Mouse (Mus musculus) urinary bladder, adult 18-20 months (tissue): ENCODE results near the gene Irf3.
A peak's percentile ranks its signal among the peaks of the same experiment; 100 is the strongest.

ENCODE experiments used
- DNase-seq, 2 experiments: peaks; one replicate each; pipeline ENCODE4 v3.0.0; 2022; ENCODE audit warnings: low spot score in 2 of 2, mixed read lengths in 2 of 2

Irf3 gene

GRCm38 (mm10) chr7:44974383-44975116 is 22.9 kb upstream of the Irf3 start, which contains the start of gene Cpt1c:
Gene Cpt1c (minus strand): TSS chr7:44974851.
- DNase-seq, result peak; percentile 42 to 62

DNA sequence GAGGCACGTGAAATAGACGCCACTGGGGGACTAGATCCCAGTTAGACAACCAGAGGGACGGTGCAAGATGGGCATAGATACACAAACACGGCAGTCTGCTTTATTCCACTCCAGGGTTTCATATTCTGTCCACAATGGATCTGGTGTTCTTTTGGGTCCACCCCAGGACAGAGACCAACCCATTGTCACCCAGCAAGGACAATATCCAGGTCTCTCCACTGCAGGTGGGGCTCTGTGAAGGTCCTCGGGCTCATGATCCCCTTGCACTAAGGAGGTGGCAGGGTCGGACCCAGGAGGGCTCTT is 22.4 kb upstream of the Irf3 start:
- DNase-seq, result no peak

DNA sequence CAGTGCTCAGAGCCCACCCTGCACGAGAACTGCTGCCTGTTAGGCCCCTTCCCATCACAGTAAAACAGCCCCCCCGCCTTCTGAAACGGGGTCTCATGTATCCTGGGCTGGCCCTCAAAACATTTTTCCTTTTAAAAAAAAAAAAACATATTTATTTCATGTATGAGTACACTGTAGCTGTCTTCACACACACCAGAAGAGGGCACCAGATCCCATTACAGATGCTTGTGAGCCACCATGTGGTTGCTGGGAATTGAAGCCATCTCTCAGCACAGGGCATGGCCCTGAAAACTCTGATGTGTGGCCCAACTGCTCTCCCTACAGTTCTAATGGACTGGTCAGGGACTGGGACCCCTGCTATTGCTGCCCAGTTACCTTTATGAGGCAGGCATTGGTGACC is 19.1 kb upstream of the Irf3 start:
- DNase-seq, result no peak

- no peak for DNase-seq
These were observed 15.9 kb upstream of the Irf3 start for GRCm38 (mm10) chr7:44981539-44981938.

DNA sequence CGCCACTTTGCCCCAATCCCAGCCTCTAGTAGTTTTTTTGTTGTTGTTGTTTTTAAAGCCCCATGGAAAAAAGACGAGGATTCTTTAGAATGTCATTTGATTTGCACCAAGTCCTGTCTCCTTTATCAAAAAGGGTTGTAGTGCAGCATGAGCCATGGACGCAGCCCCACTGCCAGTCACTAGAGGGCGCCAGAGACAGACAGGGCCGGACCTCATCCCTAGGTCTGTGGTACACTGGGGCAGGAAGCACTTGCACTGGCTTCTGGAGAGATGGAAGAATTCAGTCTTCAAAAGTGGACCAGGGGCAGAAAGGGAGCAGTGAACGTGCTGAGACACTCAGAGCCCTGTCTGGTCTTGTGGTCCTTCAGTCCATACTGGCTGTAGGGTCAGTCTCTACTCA is 14.4 kb upstream of the Irf3 start:
- peak; percentile 72 to 81 for DNase-seq

DNA sequence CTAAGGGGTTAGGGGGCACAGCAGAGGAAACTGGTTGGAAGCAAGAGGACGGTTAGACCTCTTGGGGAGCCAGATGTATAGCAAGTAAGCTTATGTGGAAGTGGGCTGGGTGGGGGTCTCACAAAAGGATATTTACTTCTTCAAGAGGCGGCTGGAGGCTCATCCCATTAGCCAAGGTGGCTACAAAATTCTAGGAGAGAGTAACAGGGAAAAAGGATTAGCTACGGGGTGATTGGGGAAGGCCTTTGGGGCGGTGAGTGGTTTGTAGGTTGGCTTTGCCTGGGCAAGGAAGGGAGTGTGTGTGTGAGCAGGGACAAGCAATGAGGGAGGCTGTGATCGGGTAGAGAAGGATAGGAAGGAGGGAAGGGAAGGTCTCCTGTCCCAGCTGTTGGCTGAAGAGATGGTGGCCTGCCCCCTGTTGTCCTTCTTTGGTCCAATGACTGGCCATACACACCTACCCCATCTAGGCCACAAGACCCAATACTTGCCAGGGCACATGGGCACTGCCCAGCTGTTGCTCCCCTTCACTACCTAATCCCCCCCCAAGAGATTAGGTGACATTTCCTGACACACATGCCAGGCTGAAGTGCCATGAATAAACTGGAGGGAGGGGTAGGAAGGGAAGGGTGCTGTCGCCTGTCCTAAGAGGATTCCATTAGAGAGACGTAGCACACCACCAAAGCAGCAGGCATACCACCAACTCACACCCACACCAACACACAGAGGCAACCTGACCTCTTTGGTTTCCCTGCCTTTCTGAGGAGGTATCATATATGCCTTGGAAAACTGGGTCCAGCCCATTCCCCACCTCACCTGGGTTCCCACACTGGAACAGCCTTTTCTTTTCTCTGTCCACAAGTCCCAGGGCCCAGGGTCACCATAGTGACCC is 13.3 kb upstream of the Irf3 start:
- no peak for DNase-seq

GRCm38 (mm10) chr7:44984833-44985164 is 12.6 kb upstream of the Irf3 start:
- DNase-seq, result no peak

- DNase-seq, result peak in 1 of 2 experiments; percentile 42
These were observed 11.8 kb upstream of the Irf3 start for GRCm38 (mm10) chr7:44985595-44986191.

GRCm38 (mm10) chr7:44986192-44986878 is 11.1 kb upstream of the Irf3 start, which contains the start of gene Prmt1:
Gene Prmt1 (minus strand): TSS chr7:44986568.
- peak; percentile 90 to 98 for DNase-seq

GRCm38 (mm10) chr7:44986879-44987718 is 10.3 kb upstream of the Irf3 start:
- peak in 1 of 2 experiments; percentile 76 for DNase-seq

DNA sequence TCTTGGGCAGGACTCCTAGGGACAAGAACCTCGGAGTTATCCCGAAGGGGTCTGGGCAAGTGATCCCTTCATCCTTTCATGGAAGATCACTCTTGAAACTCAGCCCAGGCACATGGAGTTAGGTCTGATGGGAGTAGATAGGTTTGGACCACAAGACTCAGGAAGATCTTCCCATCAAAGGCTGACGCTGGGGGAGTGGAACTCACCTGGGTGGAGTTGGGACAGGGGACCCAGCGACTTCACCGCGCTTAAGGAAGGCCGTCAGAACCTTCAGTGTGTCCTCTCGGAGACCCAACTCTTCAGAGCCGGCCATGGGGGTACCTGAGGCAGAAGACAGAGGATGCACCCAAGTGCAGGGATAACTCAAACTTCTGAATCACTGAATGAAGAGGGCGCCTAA is 776 bp upstream of the Irf3 start:
- no peak for DNase-seq

DNA sequence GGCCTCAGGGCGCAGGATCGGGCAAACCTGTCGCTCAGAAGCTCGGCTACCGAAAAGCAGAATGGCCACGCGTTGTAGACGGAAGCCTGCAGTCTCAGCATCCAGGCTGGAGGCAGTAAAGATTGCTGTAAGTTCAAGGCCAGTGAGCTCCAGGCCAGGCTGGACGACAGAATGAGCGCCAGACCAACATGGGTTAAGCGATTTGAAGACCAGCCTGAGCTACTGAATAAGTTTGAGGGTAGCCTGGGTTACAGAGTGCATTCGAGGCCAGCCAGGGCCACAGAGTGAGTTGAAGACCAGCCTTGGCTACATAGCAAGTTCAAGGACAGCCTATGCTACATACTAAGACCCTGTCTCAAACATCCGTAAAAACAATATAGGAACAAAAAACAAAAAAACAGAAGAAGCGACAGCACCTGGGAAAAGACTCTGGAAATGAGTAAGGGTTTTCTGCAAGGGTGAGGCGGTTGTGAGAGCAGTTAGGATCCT is 536 bp downstream of the Irf3 start:
- no peak for DNase-seq

DNA sequence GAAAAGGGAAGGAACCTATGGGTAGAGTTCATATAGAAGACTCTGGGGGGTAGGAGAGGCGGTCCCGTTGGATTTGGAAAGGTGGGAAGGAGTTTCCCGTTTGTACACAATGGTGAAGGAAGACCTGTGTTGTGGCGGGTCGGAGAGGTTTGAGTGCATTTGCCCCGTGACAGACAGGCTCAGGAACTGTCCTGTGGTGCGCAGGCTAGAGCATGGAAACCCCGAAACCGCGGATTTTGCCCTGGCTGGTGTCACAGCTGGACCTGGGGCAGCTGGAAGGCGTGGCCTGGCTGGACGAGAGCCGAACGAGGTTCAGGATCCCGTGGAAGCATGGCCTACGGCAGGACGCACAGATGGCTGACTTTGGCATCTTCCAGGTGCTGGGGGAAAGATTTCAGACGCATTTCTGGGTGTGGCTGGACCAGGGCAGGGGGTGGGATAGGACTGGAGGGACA is 1.1 kb downstream of the Irf3 start, which contains the start of gene Bcl2l12:
TSS of gene Bcl2l12 (minus strand) at position 212 of the 455 bp plus-strand sequence.
- DNase-seq, result peak in 1 of 2 experiments; percentile 37

DNA sequence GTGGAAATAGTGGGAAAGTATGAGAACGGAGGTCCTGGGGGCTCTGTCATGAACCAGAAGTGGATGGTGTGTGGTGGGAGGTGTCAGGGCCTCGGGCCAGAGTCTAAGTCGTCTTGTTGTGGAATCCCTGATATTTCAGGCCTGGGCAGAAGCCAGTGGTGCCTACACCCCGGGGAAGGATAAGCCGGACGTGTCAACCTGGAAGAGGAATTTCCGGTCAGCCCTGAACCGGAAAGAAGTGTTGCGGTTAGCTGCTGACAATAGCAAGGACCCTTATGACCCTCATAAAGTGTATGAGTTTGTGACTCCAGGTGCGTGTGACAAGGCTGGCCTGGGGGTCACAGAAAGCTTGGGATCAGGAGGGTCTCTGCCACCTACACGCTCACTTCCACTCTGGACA is 2.3 kb downstream of the Irf3 start:
- DNase-seq, result no peak

GRCm38 (mm10) chr7:45000539-45001114 is 3.2 kb downstream of the Irf3 start:
- DNase-seq, result no peak

- DNase-seq, result no peak
These were observed 5.0 kb downstream of the Irf3 start for GRCm38 (mm10) chr7:45002440-45002839.

GRCm38 (mm10) chr7:45004546-45004945 is 7.1 kb downstream of the Irf3 start:
- no peak for DNase-seq

DNA sequence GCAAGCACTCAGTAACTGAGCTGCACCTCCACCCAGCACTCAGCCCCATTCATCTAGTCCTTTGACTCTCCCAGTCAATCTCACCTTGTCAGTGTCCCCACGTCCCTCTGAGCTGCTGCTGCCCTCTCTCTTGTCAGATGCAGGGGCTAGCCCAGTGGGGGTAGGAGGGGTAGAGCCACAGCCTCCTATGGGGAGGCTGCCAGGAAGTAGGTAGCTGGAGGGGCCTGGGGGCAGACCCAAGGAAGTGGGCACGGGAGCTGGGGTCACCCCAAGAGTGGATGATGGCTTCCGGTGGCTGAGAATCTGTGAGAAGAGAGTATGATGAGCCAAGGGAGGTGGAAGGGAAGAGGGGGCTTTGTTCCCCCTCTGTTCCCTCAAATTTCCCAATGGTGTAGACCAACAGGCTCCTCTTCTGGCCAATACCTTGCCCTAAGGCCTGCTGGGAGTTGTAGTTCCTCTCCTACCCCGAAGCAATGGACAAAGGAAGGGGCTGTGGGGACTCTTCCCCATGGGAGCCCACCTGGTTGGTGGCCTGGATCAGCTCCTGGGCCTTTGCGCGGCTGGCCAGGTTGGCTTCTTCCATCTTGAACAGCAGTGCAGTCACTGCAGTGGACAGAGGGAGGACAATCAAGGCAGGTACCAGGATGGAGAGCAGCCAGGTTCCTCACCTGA is 8.0 kb downstream of the Irf3 start:
- no peak for DNase-seq

GRCm38 (mm10) chr7:45006503-45006902 is 9.1 kb downstream of the Irf3 start:
- DNase-seq, result no peak

- DNase-seq, result no peak
These were observed 9.7 kb downstream of the Irf3 start for GRCm38 (mm10) chr7:45007141-45007540.
